ENCODE assay signal across 9 mouse cellular contexts in genomic region chr13:114757459-114757858, GRCm38 (mm10).
DNase-seq lines count a peak whose midpoint lies in the region; ATAC-seq and TF ChIP-seq lines count a peak whose summit lies in the region.
"Had no signal": no experiment of that assay in that cellular context is flagged by ENCODE, and none has a peak within 500 bp of the region (broad histone marks: within the 10 kb centered on the region; RNA-seq: fewer than 3 reads in every experiment).

No protein-coding gene starts in this region.

- no peaks in the 10 kb centered on the region for H3K27me3 ChIP-seq in stomach, postnatal 0 days (ENCODE audit: control insufficient read depth, insufficient read depth, low read length)
- no peaks in the 10 kb centered on the region for H3K27me3 ChIP-seq in intestine, embryonic 16.5 days (replicated peaks; ENCODE audit: control insufficient read depth, insufficient read depth, low read length)
- H3K27me3 ChIP-seq: megakaryocyte, embryonic 14.5 days had no signal

- no peaks in the 10 kb centered on the region for H3K9me3 ChIP-seq in stomach, postnatal 0 days (ENCODE audit: control insufficient read depth, low read length)
- H3K9me3 ChIP-seq in intestine, embryonic 16.5 days (ENCODE audit: control insufficient read depth, low read length) = no peaks in the 10 kb centered on the region
- H3K9me3 ChIP-seq: megakaryocyte, embryonic 14.5 days had no signal

- no peaks in the 10 kb centered on the region for H3K36me3 ChIP-seq in stomach, postnatal 0 days (ENCODE audit: control insufficient read depth, insufficient read depth, low read length)
- H3K36me3 ChIP-seq in intestine, embryonic 16.5 days (ENCODE audit: control insufficient read depth, insufficient read depth, low read length) = no peaks in the 10 kb centered on the region

- no peak for DNase-seq in gastrocnemius, adult 2 months
- DNase-seq in gastrocnemius, postnatal 36 days = no peak
- peak; percentile 43 for DNase-seq in testis, postnatal 10 days (ENCODE audit: low spot score)
- no peak for DNase-seq in testis, postnatal 14 days (ENCODE audit: low spot score)
- DNase-seq in forelimb bud, embryonic 11.5 days (ENCODE audit: low read depth, low spot score) = peak; percentile 5
- peak; percentile 17 to 19 for DNase-seq in layer of hippocampus, postnatal 25 days (ENCODE audit: extremely low spot score in 1 of 2, low spot score in 1 of 2)
- peak; percentile 25 for DNase-seq in stomach, postnatal 0 days (ENCODE audit: low spot score)

- H3K27ac ChIP-seq in gastrocnemius, adult 2 months = no peak overlapping the region
- H3K27ac ChIP-seq in stomach, postnatal 0 days (replicated peaks) = no peak overlapping the region
- H3K27ac ChIP-seq in intestine, embryonic 16.5 days (ENCODE audit: low read length) = no peak overlapping the region

- no peaks in the 10 kb centered on the region for H3K4me1 ChIP-seq in stomach, postnatal 0 days (replicated peaks; ENCODE audit: control insufficient read depth, insufficient read depth)
- H3K4me1 ChIP-seq in intestine, embryonic 16.5 days (ENCODE audit: control insufficient read depth, insufficient read depth, low read length) = no peaks in the 10 kb centered on the region
- H3K4me1 ChIP-seq: megakaryocyte, embryonic 14.5 days had no signal

- no peak for TF ChIP-seq EP300 in stomach, postnatal 0 days (optimal IDR thresholded peaks at IDR 0.05)

- ATAC-seq in stomach, postnatal 0 days (ENCODE audit: low FRiP score, low TSS enrichment) = no peak
- no peak for ATAC-seq in intestine, embryonic 16.5 days

- peak; percentile 52 for TF ChIP-seq CTCF in gastrocnemius, adult 2 months (IDR thresholded peaks at IDR 0.05)
- peak; percentile 78 for TF ChIP-seq CTCF in stomach, postnatal 0 days (IDR thresholded peaks at IDR 0.05; ENCODE audit: low read depth)

- no peak overlapping the region for H3K9ac ChIP-seq in stomach, postnatal 0 days (ENCODE audit: low read length)
- no peak overlapping the region for H3K9ac ChIP-seq in intestine, embryonic 16.5 days (ENCODE audit: low read depth, low read length)

- H3K4me2 ChIP-seq in stomach, postnatal 0 days (replicated peaks; ENCODE audit: low read depth) = no peak overlapping the region
- H3K4me2 ChIP-seq in intestine, embryonic 16.5 days (ENCODE audit: low read depth, low read length) = no peak overlapping the region

- intact Hi-C loops in gastrocnemius, adult 2 months (cut with DNase I) = no loop called here
- intact Hi-C loops in gastrocnemius, postnatal 36 days (cut with DNase I) = no loop called here

- H3K4me3 ChIP-seq in gastrocnemius, adult 2 months = no peak overlapping the region
- H3K4me3 ChIP-seq in stomach, postnatal 0 days (ENCODE audit: low read depth, low read length) = no peak overlapping the region
- no peak overlapping the region for H3K4me3 ChIP-seq in intestine, embryonic 16.5 days (ENCODE audit: low read length)
- H3K4me3 ChIP-seq: megakaryocyte, embryonic 14.5 days had no signal

Comparison
In these comparisons a context has a peak if more than half of its experiments do, and no peak if none do; other contexts are left out.
1. DNase-seq: peak in testis, postnatal 10 days (single experiment), forelimb bud, embryonic 11.5 days (single experiment), layer of hippocampus, postnatal 25 days (2 of 2) and stomach, postnatal 0 days (single experiment); none in gastrocnemius, adult 2 months (single experiment), gastrocnemius, postnatal 36 days (0 of 2) and testis, postnatal 14 days (single experiment).